Mouse (Mus musculus): Measurements from ENCODE around the gene Hoxb7. TPM values are rescaled to one million over a fixed set of nuclear protein-coding genes. Genes with fewer than 3 reads are reported as not detected.
A peak's percentile ranks its signal among the peaks of the same experiment; 100 is the strongest.

Gene Hoxb7
- polyA plus RNA-seq, 1 experiment from 2014 or later, result not detected

DNA sequence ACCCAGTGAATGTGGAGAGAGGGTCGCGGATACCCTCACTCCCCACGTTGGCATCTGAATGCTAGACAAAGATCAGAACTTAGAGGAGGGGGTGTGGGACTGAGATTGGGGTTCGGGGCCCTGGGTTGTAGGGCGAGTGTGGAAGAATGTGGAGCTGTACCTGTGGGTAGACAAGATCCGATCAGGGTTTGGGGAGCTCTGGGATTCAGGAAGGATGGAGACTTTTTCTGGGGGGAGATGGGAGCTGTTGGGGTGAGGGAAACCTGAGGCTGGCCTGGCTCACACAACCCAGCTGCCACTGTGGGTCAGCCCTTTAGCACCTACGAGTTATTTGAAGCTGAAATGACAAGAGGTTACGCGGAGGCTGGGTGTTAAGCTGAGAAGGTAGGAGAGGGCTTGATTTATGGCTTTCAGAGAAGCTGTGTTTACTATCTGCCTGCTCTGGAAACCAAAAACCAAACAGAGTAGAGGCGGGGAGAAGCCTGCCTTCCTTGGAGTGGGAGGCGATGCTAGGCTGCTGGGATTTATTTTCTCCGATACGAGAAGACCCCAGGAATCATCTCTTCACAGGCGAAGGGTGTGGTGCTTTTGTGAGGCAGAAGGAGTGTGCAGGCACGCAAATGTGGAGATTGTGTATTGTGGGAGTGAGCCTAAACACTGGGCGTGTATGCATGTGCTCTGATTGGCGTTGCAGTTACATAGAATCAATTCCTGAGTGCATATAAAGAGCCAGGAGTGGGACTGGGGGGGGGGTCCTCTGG, 47.0 kb downstream of the Hoxb7 start:
- Histone ChIP-seq H3K9me3 (replicated peaks) (no peaks in the 10 kb centered on the region), H3K36me3 (no peaks in the 10 kb centered on the region), H3K27me3 (ENCODE audit: low read depth, poor library complexity, severe bottlenecking) (peaks cover 100% of the 10 kb centered on the region), H3K4me3 (no peak overlapping the region), H3K27ac (replicated peaks) (no peak overlapping the region), H3K4me1 (peaks cover 4% of the 10 kb centered on the region; the same call in 1 of the 2 replicates)
- DNase-seq (ENCODE audit: low spot score), result no peak
- WGBS, result 1% methylated on average over 17 of the region's 17 CpGs

DNA sequence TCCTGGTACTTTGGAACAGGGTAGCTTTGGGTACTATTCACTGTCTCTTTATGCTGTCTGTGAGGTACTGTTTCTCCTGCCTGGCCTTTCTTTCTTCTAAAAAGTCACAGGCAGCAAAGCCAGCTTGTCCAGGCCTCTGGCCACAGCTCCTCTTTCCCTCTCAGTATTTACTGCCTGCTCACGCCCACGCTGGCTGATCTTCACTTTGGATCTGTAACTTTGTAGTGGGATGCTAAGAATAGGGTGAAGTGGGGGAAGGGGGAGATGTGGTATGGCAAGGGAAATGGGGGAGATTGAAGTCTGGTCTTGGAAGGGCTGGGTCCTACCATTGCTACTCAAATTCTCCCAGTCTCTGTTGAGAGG, 47.6 kb downstream of the Hoxb7 start:
- no peak for DNase-seq (ENCODE audit: low spot score)
- Histone ChIP-seq H3K4me3 (no peak overlapping the region), H3K27ac (replicated peaks) (no peak overlapping the region), H3K4me1 (peaks cover 4% of the 10 kb centered on the region; the same call in 1 of the 2 replicates), H3K36me3 (no peaks in the 10 kb centered on the region), H3K27me3 (ENCODE audit: low read depth, poor library complexity, severe bottlenecking) (peaks cover 100% of the 10 kb centered on the region), H3K9me3 (replicated peaks) (no peaks in the 10 kb centered on the region)
- 2% methylated on average over 2 of the region's 2 CpGs for WGBS

DNA sequence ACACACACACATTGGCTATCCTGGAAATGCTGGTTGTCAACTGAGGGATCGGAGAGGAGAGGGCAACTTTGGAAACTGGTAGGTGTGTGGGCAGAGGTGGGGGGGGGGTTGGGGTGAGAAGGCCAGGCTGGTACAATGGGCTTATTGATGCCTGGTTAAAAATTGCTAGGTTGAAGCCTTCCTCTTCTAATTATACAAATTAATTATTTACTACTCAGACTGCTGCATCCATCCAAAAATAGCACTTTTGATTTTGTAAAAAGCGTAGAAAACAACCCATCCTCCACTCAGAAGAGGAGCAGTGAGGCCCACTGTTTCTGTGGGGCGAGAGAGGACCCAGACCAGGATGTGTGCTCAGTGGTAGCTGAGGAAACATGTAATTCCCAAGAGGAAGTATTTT, 48.6 kb downstream of the Hoxb7 start:
- Histone ChIP-seq H3K36me3 (no peaks in the 10 kb centered on the region), H3K27me3 (ENCODE audit: low read depth, poor library complexity, severe bottlenecking) (peaks cover 100% of the 10 kb centered on the region), H3K9me3 (replicated peaks) (no peaks in the 10 kb centered on the region), H3K4me3 (no peak overlapping the region), H3K4me1 (peaks cover 4% of the 10 kb centered on the region; the same call in 1 of the 2 replicates), H3K27ac (replicated peaks) (no peak overlapping the region)
- WGBS, result 37% methylated on average over 3 of the region's 3 CpGs
- no peak for DNase-seq (ENCODE audit: low spot score)

DNA sequence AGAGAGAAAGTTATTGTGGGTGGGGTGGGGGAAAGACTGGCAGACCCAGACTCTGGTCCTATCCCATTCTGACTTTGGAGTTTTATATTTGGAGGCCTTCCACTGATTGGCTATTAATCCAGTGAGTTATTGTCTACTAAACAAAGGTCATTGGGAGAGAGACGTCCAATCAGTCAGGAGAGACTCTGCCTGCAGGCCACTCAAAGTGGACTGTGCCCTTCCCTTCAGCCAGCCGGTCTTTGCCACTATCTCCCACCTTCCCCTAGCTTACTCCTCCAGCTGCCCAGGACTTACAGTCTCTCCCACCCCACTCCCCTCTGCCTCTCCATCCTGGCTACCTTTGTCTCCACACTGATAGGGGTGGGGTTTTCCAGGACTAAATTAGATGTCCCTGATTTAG, 50.2 kb downstream of the Hoxb7 start:
- WGBS, result 7% methylated on average over 2 of the region's 2 CpGs
- Histone ChIP-seq H3K9me3 (replicated peaks) (no peaks in the 10 kb centered on the region), H3K4me3 (no peak overlapping the region), H3K4me1 (peaks cover 8% of the 10 kb centered on the region; the same call in 1 of the 2 replicates), H3K36me3 (no peaks in the 10 kb centered on the region), H3K27me3 (ENCODE audit: low read depth, poor library complexity, severe bottlenecking) (peaks cover 100% of the 10 kb centered on the region), H3K27ac (replicated peaks) (no peak overlapping the region)
- no peak for DNase-seq (ENCODE audit: low spot score)

DNA sequence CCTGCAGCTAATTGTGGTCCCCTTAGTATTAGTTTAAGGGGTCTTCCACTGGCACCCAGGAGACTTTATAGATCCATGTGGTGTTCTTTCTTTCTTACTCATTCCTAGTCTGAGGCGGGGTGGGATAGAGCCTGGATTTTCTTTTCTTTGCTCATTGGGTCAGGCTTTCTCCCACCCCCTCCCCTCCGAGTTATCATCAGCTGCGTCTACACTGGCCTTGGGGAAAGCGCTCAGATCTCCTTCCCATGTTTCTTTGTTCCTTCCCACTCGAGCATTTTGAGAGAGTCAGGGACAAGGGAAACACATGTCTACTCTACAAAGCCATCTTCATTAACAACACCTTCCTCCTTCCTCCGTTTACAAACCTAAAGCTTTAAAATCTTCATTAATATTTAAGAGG, 50.6 kb downstream of the Hoxb7 start:
- H3K4me3 ChIP-seq, result no peak overlapping the region
- no peak for DNase-seq (ENCODE audit: low spot score)
- H3K27me3 ChIP-seq (ENCODE audit: low read depth, poor library complexity, severe bottlenecking), result peaks cover 100% of the 10 kb centered on the region
- H3K4me1 ChIP-seq, result peaks cover 12% of the 10 kb centered on the region; the same call in 1 of the 2 replicates
- H3K36me3 ChIP-seq, result no peaks in the 10 kb centered on the region
- WGBS, result under 1% methylated on average over 6 of the region's 6 CpGs
- no peak overlapping the region for H3K27ac ChIP-seq (replicated peaks)
- H3K9me3 ChIP-seq (replicated peaks), result no peaks in the 10 kb centered on the region

DNA sequence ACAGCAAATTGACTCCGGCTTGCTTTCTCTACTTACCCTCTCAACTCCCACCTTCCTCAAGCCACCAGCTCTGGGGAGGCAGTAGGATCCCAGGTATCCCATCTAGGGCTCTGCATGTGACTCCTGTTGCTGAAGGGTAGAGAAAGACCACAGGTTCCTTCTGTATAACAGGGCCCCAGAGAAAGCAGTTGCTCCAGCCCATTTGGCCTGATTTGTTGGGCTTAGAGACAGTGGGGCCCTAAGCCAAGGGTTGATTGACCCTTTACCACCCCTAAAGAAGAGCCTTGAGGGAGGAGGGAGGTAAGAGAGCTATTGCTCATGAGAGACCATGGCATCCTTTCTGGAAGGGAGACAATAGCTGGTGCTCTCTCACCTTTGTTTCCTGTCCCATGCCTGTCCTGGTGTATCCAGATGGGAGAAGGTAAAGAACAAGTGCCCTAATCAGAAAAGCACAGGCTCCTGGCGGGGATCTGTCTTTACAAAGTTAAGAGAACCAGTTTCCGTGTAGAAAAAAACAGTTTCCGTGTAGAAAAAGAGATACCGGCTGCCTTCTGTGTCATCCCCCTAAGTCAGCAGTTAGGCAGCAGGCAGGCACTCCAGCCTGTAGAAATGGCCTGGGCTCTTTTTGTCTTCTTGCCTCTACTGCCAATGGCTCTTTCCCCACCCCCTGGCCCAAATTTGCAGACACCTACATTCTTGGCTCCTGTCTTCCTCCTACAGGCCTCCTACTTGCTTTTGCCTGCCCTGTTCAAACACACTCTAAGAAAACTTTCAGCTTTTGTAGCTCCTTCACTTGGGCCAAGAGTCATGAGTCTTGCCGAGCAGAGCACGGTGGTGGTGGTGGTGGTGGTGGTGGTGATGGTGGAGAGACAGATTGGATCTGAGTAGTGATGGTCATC, 52.8 kb downstream of the Hoxb7 start:
- Histone ChIP-seq H3K4me3 (no peak overlapping the region), H3K36me3 (no peaks in the 10 kb centered on the region), H3K27me3 (ENCODE audit: low read depth, poor library complexity, severe bottlenecking) (peaks cover 100% of the 10 kb centered on the region), H3K4me1 (peaks cover 10% of the 10 kb centered on the region), H3K27ac (replicated peaks) (no peak overlapping the region), H3K9me3 (replicated peaks) (no peaks in the 10 kb centered on the region)
- DNase-seq (ENCODE audit: low spot score), result no peak
- WGBS, result 8% methylated on average over 7 of the region's 7 CpGs

MicroRNAs within 50 kb of the gene (microRNA counts, 519-probe panel; counts per million panel counts)
- microRNA mmu-miR-10a (not detected), microRNA mmu-miR-196a (not detected)

Small RNA genes within 50 kb of the gene (microRNA-seq; reads per million reads assigned to microRNA genes)
- gene Mir10a (194 reads per million, percentile 59 among the genes with 10 or more reads in this experiment), gene Mir196a-1 (not detected)

Other genes starting within 250 kb of the Hoxb7 start
- gene Ube2z, start 221.2 kb upstream of the Hoxb7 start, polyA plus RNA-seq (2016; fragmentation: Nextera tagmentation; extraction: Ambion mirVana), result 25.0 and 27.0 TPM in 2 replicates
- 534 and 550 TPM in 2 replicates for gene Atp5g1, start 211.0 kb upstream of the Hoxb7 start, polyA plus RNA-seq (2016; fragmentation: Nextera tagmentation; extraction: Ambion mirVana)
- gene Calcoco2, start 174.7 kb upstream of the Hoxb7 start, polyA plus RNA-seq (2016; fragmentation: Nextera tagmentation; extraction: Ambion mirVana), result not detected in 2 replicates
- gene Ttll6, start 152.8 kb upstream of the Hoxb7 start, polyA plus RNA-seq (2016; fragmentation: Nextera tagmentation; extraction: Ambion mirVana), result not detected in 2 replicates
- gene Hoxb13, start 92.3 kb upstream of the Hoxb7 start, polyA plus RNA-seq (2016; fragmentation: Nextera tagmentation; extraction: Ambion mirVana), result not detected in 2 replicates
- not detected in 2 replicates for gene Hoxb9, start 15.2 kb upstream of the Hoxb7 start, polyA plus RNA-seq (2016; fragmentation: Nextera tagmentation; extraction: Ambion mirVana)
- gene Hoxb8, start 4.7 kb upstream of the Hoxb7 start, polyA plus RNA-seq (2016; fragmentation: Nextera tagmentation; extraction: Ambion mirVana), result not detected in 2 replicates
- gene Hoxb6, start 5.9 kb downstream of the Hoxb7 start, polyA plus RNA-seq (2016; fragmentation: Nextera tagmentation; extraction: Ambion mirVana), result not detected in 2 replicates
- gene Hoxb5, start 16.7 kb downstream of the Hoxb7 start, polyA plus RNA-seq (2016; fragmentation: Nextera tagmentation; extraction: Ambion mirVana), result not detected in 2 replicates
- not detected in 2 replicates for gene Hoxb4, start 31.6 kb downstream of the Hoxb7 start, polyA plus RNA-seq (2016; fragmentation: Nextera tagmentation; extraction: Ambion mirVana)
- not detected in 2 replicates for gene Hoxb3, start 36.7 kb downstream of the Hoxb7 start, polyA plus RNA-seq (2016; fragmentation: Nextera tagmentation; extraction: Ambion mirVana)
- 0.10 TPM in 1 of 2 replicates, not detected in the other for gene Hoxb2, start 63.9 kb downstream of the Hoxb7 start, polyA plus RNA-seq (2016; fragmentation: Nextera tagmentation; extraction: Ambion mirVana)
- 0.15 TPM in 1 of 2 replicates, not detected in the other for gene Hoxb1, start 79.1 kb downstream of the Hoxb7 start, polyA plus RNA-seq (2016; fragmentation: Nextera tagmentation; extraction: Ambion mirVana)
- 1.4 and 1.8 TPM in 2 replicates for gene Skap1, start 178.0 kb downstream of the Hoxb7 start, polyA plus RNA-seq (2016; fragmentation: Nextera tagmentation; extraction: Ambion mirVana)

Data from midbrain, embryonic 10.5 days (tissue).